Mouse (Mus musculus): ENCODE data around the gene Ppp2r3a.

DNA sequence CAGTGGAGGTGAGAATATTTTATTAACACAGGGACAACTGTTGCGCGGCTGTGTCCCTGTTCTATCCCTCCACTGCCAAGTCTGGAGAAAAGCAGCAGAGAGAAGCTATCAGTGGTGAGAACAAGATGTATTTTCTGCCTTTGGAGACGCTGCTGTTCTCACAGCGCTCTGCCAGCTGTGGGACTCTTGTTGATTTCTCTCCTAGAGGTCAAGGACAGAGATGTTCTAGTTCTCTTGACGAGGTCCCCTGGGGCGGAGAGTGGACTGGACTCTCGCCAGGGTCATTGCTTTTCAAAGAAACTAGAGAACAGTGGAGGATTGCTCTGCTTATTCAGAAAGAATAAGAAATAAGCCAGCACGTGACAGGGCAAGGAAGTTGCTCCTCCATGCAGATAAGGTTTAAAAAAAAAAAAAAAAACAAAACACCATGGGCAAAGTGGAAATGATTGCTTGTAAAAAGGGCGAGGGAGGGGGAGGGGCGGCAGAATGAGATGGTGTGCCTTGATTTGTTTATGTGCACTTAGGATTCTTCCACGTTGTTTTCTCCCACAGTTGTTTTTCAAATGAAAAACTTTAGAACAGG is 10.5 kb upstream of the Ppp2r3a start:
- TF ChIP-seq POLR2A (IDR thresholded peaks at IDR 0.05; ENCODE audit: insufficient read depth, low read length) (no peak), EP300 (IDR thresholded peaks at IDR 0.05; ENCODE audit: insufficient read depth, low read depth, low read length) (no peak), CTCF (IDR thresholded peaks at IDR 0.05; ENCODE audit: low read depth, low read length) (no peak)

Measured in ES-Bruce4 (cell line).